Mouse (Mus musculus): ENCODE measurements around the gene Mpeg1. TPM values are rescaled to one million over a fixed set of nuclear protein-coding genes. Genes with fewer than 3 reads are reported as not detected.

The Mpeg1 gene
- polyA plus RNA-seq (2015; fragmentation: Nextera tagmentation; extraction: Ambion mirVana) = 0.54 and 0.57 TPM in 2 replicates

DNA sequence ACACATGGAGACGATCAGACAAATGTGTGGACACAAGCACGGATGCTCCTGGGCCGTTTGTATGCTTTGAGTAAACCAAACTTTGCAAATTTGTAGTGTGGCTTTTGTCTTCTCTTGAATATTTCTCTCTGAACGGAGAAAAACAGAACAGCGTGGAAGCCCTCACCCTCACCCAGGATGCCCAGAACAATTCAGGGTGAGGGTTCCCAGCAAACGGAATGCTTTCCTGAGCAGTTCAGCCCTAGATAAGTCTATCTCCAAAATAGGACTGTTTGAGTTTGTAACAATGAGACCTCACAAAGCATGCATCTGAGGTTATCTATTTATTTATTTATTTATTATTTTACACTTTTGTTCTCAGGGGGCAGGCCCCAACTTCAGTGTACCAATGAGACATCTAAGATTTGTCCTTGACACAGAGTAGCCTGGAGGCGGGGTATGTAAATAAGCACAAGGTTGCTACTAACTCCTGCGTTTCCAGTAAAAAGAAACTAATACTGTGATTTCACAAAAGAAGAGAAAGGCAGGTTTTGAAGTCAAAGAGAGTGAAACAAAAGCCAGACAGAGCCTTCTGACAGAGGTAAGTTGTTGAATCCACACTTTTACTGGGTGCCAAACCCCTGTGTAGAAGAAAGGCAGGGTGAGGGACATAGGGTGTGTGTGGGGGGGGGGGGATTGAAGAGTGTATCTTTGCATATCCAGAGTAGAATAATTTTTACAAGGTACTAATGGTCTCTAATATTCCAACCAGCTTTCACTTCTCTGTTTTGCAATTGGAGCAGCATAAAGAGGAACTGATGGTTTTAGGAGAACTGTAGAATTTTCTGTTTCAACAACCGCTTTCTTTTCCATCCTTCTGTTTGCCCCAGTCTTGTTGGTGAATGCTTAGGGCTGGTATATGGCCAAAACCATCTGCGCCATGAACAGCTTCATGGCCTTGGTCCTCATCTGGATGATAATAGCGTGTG lies at the start of gene Mpeg1:
Mpeg1 (plus strand) TSS at position 498 of the 968 bp plus-strand sequence.
- Histone ChIP-seq H3K27ac (no peak within 1 kb of the TSS), H3K9ac (replicated peaks) (no peak within 1 kb of the TSS), H3K4me2 (replicated peaks) (no peak within 1 kb of the TSS), H3K36me3 (no peaks in the 10 kb centered on the region; the same call in 1 of the 2 replicates), H3K27me3 (no peaks in the 10 kb centered on the region), H3K4me1 (replicated peaks) (no peaks in the 10 kb centered on the region), H3K4me3 (replicated peaks) (no peak within 1 kb of the TSS), H3K9me3 (no peaks in the 10 kb centered on the region)
- ATAC-seq = no peak
- 84% methylated on average over 11 of the region's 11 CpGs for WGBS

- Histone ChIP-seq H3K4me3 (replicated peaks) (no peak overlapping the region), H3K4me2 (replicated peaks) (no peak overlapping the region), H3K27me3 (no peaks in the 10 kb centered on the region), H3K9ac (replicated peaks) (no peak overlapping the region), H3K4me1 (replicated peaks) (no peaks in the 10 kb centered on the region), H3K9me3 (no peaks in the 10 kb centered on the region), H3K27ac (no peak overlapping the region), H3K36me3 (no peaks in the 10 kb centered on the region)
- ATAC-seq = no peak
Observed at GRCm38 (mm10) chr19:12413737-12414136, 46.8 kb upstream of the Mpeg1 start.

DNA sequence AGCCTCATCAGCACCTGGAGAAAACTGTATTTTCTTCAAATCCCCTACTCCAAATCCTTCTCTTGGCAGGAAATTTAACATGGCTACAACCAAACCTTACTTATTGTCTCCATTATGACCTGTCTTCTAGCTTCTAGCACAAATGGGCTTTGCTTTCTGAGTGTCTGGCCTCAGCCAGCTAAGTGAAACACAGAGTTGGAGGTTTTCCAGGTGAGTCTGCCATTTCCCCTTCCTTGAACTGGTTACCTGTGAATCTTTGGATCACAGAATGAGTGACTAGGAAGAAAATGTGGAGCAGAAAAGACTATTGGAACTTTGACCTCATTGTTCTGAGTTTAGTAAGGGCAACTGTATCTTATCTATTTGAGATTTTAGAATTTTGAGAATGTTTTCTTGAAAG lies 43.2 kb upstream of the Mpeg1 start, which contains the start of gene Olfr1441:
Olfr1441 (plus strand) TSS at position 73 of the 400 bp plus-strand sequence.
- H3K4me1 ChIP-seq (replicated peaks) = no peaks in the 10 kb centered on the region
- H3K9me3 ChIP-seq = no peaks in the 10 kb centered on the region
- H3K4me2 ChIP-seq (replicated peaks) = no peak within 1 kb of the TSS
- no peaks in the 10 kb centered on the region for H3K36me3 ChIP-seq
- no peak within 1 kb of the TSS for H3K4me3 ChIP-seq (replicated peaks)
- H3K27ac ChIP-seq = no peak within 1 kb of the TSS
- no peaks in the 10 kb centered on the region for H3K27me3 ChIP-seq
- ATAC-seq = no peak
- no peak within 1 kb of the TSS for H3K9ac ChIP-seq (replicated peaks)

GRCm38 (mm10) chr19:12418312-12418711 lies 42.3 kb upstream of the Mpeg1 start:
- H3K27me3 ChIP-seq = no peaks in the 10 kb centered on the region
- H3K27ac ChIP-seq = no peak overlapping the region
- no peak overlapping the region for H3K4me2 ChIP-seq (replicated peaks)
- H3K4me1 ChIP-seq (replicated peaks) = no peaks in the 10 kb centered on the region
- no peaks in the 10 kb centered on the region for H3K36me3 ChIP-seq
- no peak overlapping the region for H3K9ac ChIP-seq (replicated peaks)
- no peak for ATAC-seq
- WGBS = 89% methylated on average over 3 of the region's 3 CpGs
- no peak overlapping the region for H3K4me3 ChIP-seq (replicated peaks)
- no peaks in the 10 kb centered on the region for H3K9me3 ChIP-seq

GRCm38 (mm10) chr19:12420555-12420954 lies 40.0 kb upstream of the Mpeg1 start:
- H3K27ac ChIP-seq = no peak overlapping the region
- no peak for ATAC-seq
- H3K27me3 ChIP-seq = no peaks in the 10 kb centered on the region
- WGBS = 84% methylated on average over 6 of the region's 6 CpGs
- H3K4me3 ChIP-seq (replicated peaks) = no peak overlapping the region
- no peak overlapping the region for H3K9ac ChIP-seq (replicated peaks)
- H3K4me1 ChIP-seq (replicated peaks) = no peaks in the 10 kb centered on the region
- no peaks in the 10 kb centered on the region for H3K9me3 ChIP-seq
- H3K4me2 ChIP-seq (replicated peaks) = no peak overlapping the region
- H3K36me3 ChIP-seq = no peaks in the 10 kb centered on the region

- H3K27ac ChIP-seq = no peak overlapping the region
- no peaks in the 10 kb centered on the region for H3K4me1 ChIP-seq (replicated peaks)
- no peaks in the 10 kb centered on the region for H3K36me3 ChIP-seq
- no peak overlapping the region for H3K4me2 ChIP-seq (replicated peaks)
- no peak overlapping the region for H3K4me3 ChIP-seq (replicated peaks)
- no peaks in the 10 kb centered on the region for H3K27me3 ChIP-seq
- H3K9me3 ChIP-seq = no peaks in the 10 kb centered on the region
- 94% methylated on average over 1 of the region's 1 CpGs for WGBS
- no peak for ATAC-seq
- H3K9ac ChIP-seq (replicated peaks) = no peak overlapping the region
Observed at GRCm38 (mm10) chr19:12421680-12422079, 38.9 kb upstream of the Mpeg1 start.

DNA sequence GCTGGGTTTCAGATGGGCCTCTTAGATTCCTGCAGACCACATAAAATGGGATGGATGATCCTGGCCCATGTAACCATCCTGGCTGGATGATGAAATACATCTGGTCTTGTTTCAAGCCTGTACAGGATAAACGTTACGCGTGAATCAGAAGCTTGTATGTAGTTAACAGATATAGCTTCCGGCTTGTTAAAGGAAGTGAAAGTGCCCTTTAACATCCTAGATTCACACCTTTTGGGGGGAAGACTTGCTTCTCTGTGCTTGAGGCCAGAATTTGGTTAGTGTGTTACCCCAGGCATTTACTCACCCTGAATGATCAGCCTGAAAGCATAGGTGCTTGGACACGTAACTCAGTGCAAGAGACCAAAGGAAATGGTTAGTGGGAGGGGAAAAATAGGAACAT lies 33.5 kb upstream of the Mpeg1 start:
- Histone ChIP-seq H3K27me3 (no peaks in the 10 kb centered on the region), H3K4me2 (replicated peaks) (no peak overlapping the region), H3K9me3 (no peaks in the 10 kb centered on the region), H3K27ac (no peak overlapping the region), H3K4me3 (replicated peaks) (no peak overlapping the region), H3K9ac (replicated peaks) (no peak overlapping the region), H3K36me3 (no peaks in the 10 kb centered on the region), H3K4me1 (replicated peaks) (no peaks in the 10 kb centered on the region)
- ATAC-seq = no peak
- 97% methylated on average over 5 of the region's 5 CpGs for WGBS

DNA sequence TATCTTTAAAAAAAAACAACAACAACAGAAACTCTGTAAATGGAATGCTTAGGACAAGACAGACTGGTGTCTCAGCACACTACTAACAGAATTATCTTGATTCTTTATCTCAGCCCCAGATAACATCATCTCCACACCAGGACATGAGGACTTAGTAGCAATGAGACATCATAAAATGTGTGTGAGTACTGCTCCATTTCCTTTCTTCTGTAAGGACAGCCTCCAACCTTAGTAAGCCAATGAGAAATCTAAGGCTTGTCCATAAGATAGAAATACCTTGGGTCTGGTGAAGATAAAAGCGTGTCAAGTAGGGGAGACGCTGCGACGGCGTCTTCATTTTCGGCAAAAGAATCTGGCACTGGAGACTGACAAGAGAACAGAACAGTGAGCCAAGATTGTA lies 33.0 kb upstream of the Mpeg1 start, which contains the start of gene Pfpl:
Pfpl (plus strand) TSS at position 301 of the 400 bp plus-strand sequence.
- H3K36me3 ChIP-seq = no peaks in the 10 kb centered on the region
- H3K9ac ChIP-seq (replicated peaks) = no peak within 1 kb of the TSS
- H3K27ac ChIP-seq = no peak within 1 kb of the TSS
- ATAC-seq = no peak
- no peak within 1 kb of the TSS for H3K4me3 ChIP-seq (replicated peaks)
- H3K4me2 ChIP-seq (replicated peaks) = no peak within 1 kb of the TSS
- H3K27me3 ChIP-seq = no peaks in the 10 kb centered on the region
- H3K9me3 ChIP-seq = no peaks in the 10 kb centered on the region
- WGBS = 93% methylated on average over 6 of the region's 6 CpGs
- H3K4me1 ChIP-seq (replicated peaks) = no peaks in the 10 kb centered on the region

DNA sequence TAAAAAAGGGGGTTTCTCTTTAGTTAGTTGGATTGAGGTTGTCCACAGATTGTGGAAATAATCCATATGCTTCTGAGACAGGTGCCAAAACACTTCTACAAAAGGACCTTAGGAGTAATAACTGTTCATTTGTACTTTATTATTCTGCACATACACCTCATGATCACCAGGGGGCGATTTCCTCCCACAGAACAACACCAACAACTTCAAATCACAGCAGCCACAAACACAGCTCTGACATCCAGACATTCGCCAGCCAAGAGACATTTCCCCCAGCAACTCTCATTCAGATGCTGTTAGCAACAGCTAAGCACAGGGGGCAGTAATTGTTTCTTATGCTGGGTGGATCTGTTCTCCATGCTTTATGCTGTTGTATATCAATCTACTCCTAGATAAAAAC lies 27.5 kb upstream of the Mpeg1 start:
- no peak overlapping the region for H3K4me3 ChIP-seq (replicated peaks)
- H3K36me3 ChIP-seq = no peaks in the 10 kb centered on the region
- 3% methylated on average over 2 of the region's 2 CpGs for WGBS
- ATAC-seq = peak; percentile 65; the same call in 1 of the 2 replicates
- no peak overlapping the region for H3K4me2 ChIP-seq (replicated peaks)
- H3K27ac ChIP-seq = no peak overlapping the region
- H3K4me1 ChIP-seq (replicated peaks) = no peaks in the 10 kb centered on the region
- H3K27me3 ChIP-seq = no peaks in the 10 kb centered on the region
- no peaks in the 10 kb centered on the region for H3K9me3 ChIP-seq
- no peak overlapping the region for H3K9ac ChIP-seq (replicated peaks)

GRCm38 (mm10) chr19:12435011-12435416 lies 25.6 kb upstream of the Mpeg1 start:
- Histone ChIP-seq H3K4me3 (replicated peaks) (no peak overlapping the region), H3K27me3 (no peaks in the 10 kb centered on the region), H3K4me1 (replicated peaks) (no peaks in the 10 kb centered on the region), H3K36me3 (no peaks in the 10 kb centered on the region), H3K9me3 (no peaks in the 10 kb centered on the region), H3K4me2 (replicated peaks) (no peak overlapping the region), H3K27ac (no peak overlapping the region), H3K9ac (replicated peaks) (no peak overlapping the region)
- ATAC-seq = no peak
- WGBS = 88% methylated on average over 4 of the region's 4 CpGs

GRCm38 (mm10) chr19:12435750-12436524 lies 24.6 kb upstream of the Mpeg1 start:
- H3K36me3 ChIP-seq = no peaks in the 10 kb centered on the region
- WGBS = 85% methylated on average over 4 of the region's 4 CpGs
- H3K4me3 ChIP-seq (replicated peaks) = no peak overlapping the region
- no peak overlapping the region for H3K27ac ChIP-seq
- no peaks in the 10 kb centered on the region for H3K27me3 ChIP-seq
- no peak overlapping the region for H3K4me2 ChIP-seq (replicated peaks)
- no peaks in the 10 kb centered on the region for H3K4me1 ChIP-seq (replicated peaks)
- ATAC-seq = no peak
- no peaks in the 10 kb centered on the region for H3K9me3 ChIP-seq
- H3K9ac ChIP-seq (replicated peaks) = no peak overlapping the region

GRCm38 (mm10) chr19:12439581-12439980 lies 21.0 kb upstream of the Mpeg1 start:
- 59% methylated on average over 1 of the region's 1 CpGs for WGBS
- Histone ChIP-seq H3K27me3 (no peaks in the 10 kb centered on the region), H3K9me3 (no peaks in the 10 kb centered on the region), H3K4me1 (replicated peaks) (no peaks in the 10 kb centered on the region), H3K4me2 (replicated peaks) (no peak overlapping the region), H3K4me3 (replicated peaks) (no peak overlapping the region), H3K9ac (replicated peaks) (no peak overlapping the region), H3K36me3 (no peaks in the 10 kb centered on the region), H3K27ac (no peak overlapping the region)
- ATAC-seq = no peak
